Mouse (Mus musculus): Measurements from ENCODE around the gene Pitpnm1. TPM values are rescaled to one million over a fixed set of nuclear protein-coding genes. Genes with fewer than 3 reads are reported as not detected.
"Not testable (repeated sequence)": the region's sequence is repeated elsewhere in the genome, so short reads cannot be mapped to it uniquely, and the experiment has no call there.

Gene Pitpnm1
- polyA plus RNA-seq, 1 experiment from 2014 or later, result 18.9 TPM

GRCm38 (mm10) chr19:4066877-4067276 is 32.9 kb upstream of the Pitpnm1 start:
- no peaks in the 10 kb centered on the region for H3K27me3 ChIP-seq (replicated peaks; ENCODE audit: insufficient read depth, low read length)
- TF ChIP-seq EP300 (IDR thresholded peaks at IDR 0.05), result no peak
- TF ChIP-seq CTCF (IDR thresholded peaks at IDR 0.05), result no peak
- no peak overlapping the region for H3K4me2 ChIP-seq (replicated peaks; ENCODE audit: low read depth, low read length)
- H3K27ac ChIP-seq (ENCODE audit: low read length), result no peak overlapping the region
- ATAC-seq (no peak), DNase-seq (ENCODE audit: low spot score) (no peak)
- H3K4me3 ChIP-seq (ENCODE audit: low read depth, low read length), result no peak overlapping the region
- H3K4me1 ChIP-seq (ENCODE audit: insufficient read depth, low read depth, low read length), result no peaks in the 10 kb centered on the region
- H3K9ac ChIP-seq (replicated peaks; ENCODE audit: low read depth), result no peak overlapping the region
- H3K9me3 ChIP-seq (ENCODE audit: low read length), result no peaks in the 10 kb centered on the region
- H3K36me3 ChIP-seq (ENCODE audit: insufficient read depth, low read length), result no peaks in the 10 kb centered on the region

GRCm38 (mm10) chr19:4068242-4068641 is 31.6 kb upstream of the Pitpnm1 start:
- not testable (repeated sequence) for H3K4me1 ChIP-seq (ENCODE audit: insufficient read depth, low read depth, low read length)

DNA sequence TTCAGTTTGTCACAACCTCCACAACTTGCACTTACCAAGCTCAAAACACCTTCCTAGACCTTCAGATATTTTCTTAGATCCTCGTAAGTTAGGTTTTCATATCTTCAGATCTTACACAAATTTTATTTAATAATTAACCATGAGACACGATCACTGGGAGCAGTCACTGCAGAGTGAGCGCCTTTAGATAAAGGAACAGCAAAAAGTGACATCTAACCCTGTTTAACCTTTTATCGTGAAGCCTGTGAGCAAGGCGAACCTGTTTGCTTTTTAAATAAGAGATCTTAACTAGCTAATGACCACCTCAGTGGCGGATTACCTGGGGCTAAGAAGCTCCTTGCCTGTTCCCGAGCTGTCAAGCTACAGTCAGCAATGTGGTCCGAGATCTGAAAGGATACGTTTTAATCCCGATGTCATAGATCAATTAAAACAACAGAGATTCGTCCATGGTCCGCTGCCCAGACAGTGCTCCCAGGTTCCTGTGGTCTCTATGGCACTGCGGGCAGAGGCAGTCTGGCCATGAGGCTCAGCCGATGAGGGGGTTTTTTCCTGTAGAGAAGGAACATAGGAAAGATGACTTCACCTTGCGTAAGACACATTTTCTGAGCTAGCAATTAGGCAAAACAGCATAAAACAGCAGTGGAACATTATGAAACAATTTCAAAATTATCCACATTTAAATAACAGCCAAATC is 30.9 kb upstream of the Pitpnm1 start:
- DNase-seq (ENCODE audit: low spot score) (no peak), ATAC-seq (no peak)
- Histone ChIP-seq H3K9ac (replicated peaks; ENCODE audit: low read depth) (no peak overlapping the region), H3K9me3 (ENCODE audit: low read length) (no peaks in the 10 kb centered on the region), H3K4me3 (ENCODE audit: low read depth, low read length) (no peak overlapping the region), H3K4me1 (ENCODE audit: insufficient read depth, low read depth, low read length) (no peaks in the 10 kb centered on the region), H3K36me3 (ENCODE audit: insufficient read depth, low read length) (no peaks in the 10 kb centered on the region), H3K27ac (ENCODE audit: low read length) (no peak overlapping the region), H3K27me3 (replicated peaks; ENCODE audit: insufficient read depth, low read length) (no peaks in the 10 kb centered on the region), H3K4me2 (replicated peaks; ENCODE audit: low read depth, low read length) (no peak overlapping the region)
- WGBS, result 53% methylated on average over 15 of the region's 15 CpGs
- TF ChIP-seq CTCF (IDR thresholded peaks at IDR 0.05) (no peak), EP300 (IDR thresholded peaks at IDR 0.05) (no peak)

More at GRCm38 (mm10) chr19:4068242-4068641, 31.6 kb upstream of the Pitpnm1 start:
- WGBS, result 84% methylated on average over 2 of the region's 2 CpGs
- H3K9ac ChIP-seq (replicated peaks; ENCODE audit: low read depth); H3K27ac ChIP-seq (ENCODE audit: low read length); H3K9me3 ChIP-seq (ENCODE audit: low read length); ATAC-seq; DNase-seq (ENCODE audit: low spot score); H3K4me2 ChIP-seq (replicated peaks; ENCODE audit: low read depth, low read length); H3K36me3 ChIP-seq (ENCODE audit: insufficient read depth, low read length); H3K27me3 ChIP-seq (replicated peaks; ENCODE audit: insufficient read depth, low read length); H3K4me3 ChIP-seq (ENCODE audit: low read depth, low read length): not testable (repeated sequence)

GRCm38 (mm10) chr19:4070311-4070710 is 29.5 kb upstream of the Pitpnm1 start:
- no peaks in the 10 kb centered on the region for H3K36me3 ChIP-seq (ENCODE audit: insufficient read depth, low read length)
- WGBS, result 66% methylated on average over 15 of the region's 15 CpGs
- no peak overlapping the region for H3K9ac ChIP-seq (replicated peaks; ENCODE audit: low read depth)
- H3K27me3 ChIP-seq (replicated peaks; ENCODE audit: insufficient read depth, low read length), result no peaks in the 10 kb centered on the region
- no peak for TF ChIP-seq EP300 (IDR thresholded peaks at IDR 0.05)
- no peak for TF ChIP-seq CTCF (IDR thresholded peaks at IDR 0.05)
- no peaks in the 10 kb centered on the region for H3K9me3 ChIP-seq (ENCODE audit: low read length)
- H3K4me1 ChIP-seq (ENCODE audit: insufficient read depth, low read depth, low read length), result no peaks in the 10 kb centered on the region
- DNase-seq (ENCODE audit: low spot score), result no peak
- no peak overlapping the region for H3K4me2 ChIP-seq (replicated peaks; ENCODE audit: low read depth, low read length)
- no peak overlapping the region for H3K27ac ChIP-seq (ENCODE audit: low read length)
- no peak for ATAC-seq
- H3K4me3 ChIP-seq (ENCODE audit: low read depth, low read length), result no peak overlapping the region

DNA sequence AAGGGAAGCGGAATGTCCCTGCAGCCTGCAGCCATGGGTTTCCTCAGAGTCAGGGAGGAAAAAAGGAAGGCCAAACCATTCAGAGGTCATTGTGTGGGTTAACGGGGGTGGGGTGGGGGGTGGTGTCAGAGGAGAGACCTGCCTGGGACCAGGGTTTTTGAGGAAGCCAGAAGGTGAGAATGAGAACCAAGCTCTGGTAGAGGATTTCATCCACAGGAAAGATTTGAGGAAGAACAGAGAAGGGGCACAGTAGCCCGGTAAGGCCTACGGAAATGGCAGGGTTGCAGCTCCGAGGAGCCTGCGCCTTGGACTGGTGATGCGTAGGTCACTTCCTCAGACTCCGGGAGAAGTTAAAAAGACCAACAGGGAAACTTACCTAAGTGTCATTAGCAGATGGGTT is 29.0 kb upstream of the Pitpnm1 start:
- Histone ChIP-seq H3K4me2 (replicated peaks; ENCODE audit: low read depth, low read length) (no peak overlapping the region), H3K9me3 (ENCODE audit: low read length) (no peaks in the 10 kb centered on the region), H3K27me3 (replicated peaks; ENCODE audit: insufficient read depth, low read length) (no peaks in the 10 kb centered on the region), H3K4me1 (ENCODE audit: insufficient read depth, low read depth, low read length) (no peaks in the 10 kb centered on the region), H3K36me3 (ENCODE audit: insufficient read depth, low read length) (no peaks in the 10 kb centered on the region), H3K9ac (replicated peaks; ENCODE audit: low read depth) (no peak overlapping the region), H3K27ac (ENCODE audit: low read length) (no peak overlapping the region), H3K4me3 (ENCODE audit: low read depth, low read length) (no peak overlapping the region)
- no peak for ATAC-seq
- no peak for DNase-seq (ENCODE audit: low spot score)
- TF ChIP-seq CTCF (IDR thresholded peaks at IDR 0.05) (no peak), EP300 (IDR thresholded peaks at IDR 0.05) (no peak)
- 65% methylated on average over 8 of the region's 8 CpGs for WGBS

GRCm38 (mm10) chr19:4071406-4071805 is 28.4 kb upstream of the Pitpnm1 start:
- Histone ChIP-seq H3K9ac (replicated peaks; ENCODE audit: low read depth) (no peak overlapping the region), H3K9me3 (ENCODE audit: low read length) (no peaks in the 10 kb centered on the region), H3K4me1 (ENCODE audit: insufficient read depth, low read depth, low read length) (no peaks in the 10 kb centered on the region), H3K27me3 (replicated peaks; ENCODE audit: insufficient read depth, low read length) (no peaks in the 10 kb centered on the region), H3K27ac (ENCODE audit: low read length) (no peak overlapping the region), H3K4me2 (replicated peaks; ENCODE audit: low read depth, low read length) (no peak overlapping the region), H3K4me3 (ENCODE audit: low read depth, low read length) (no peak overlapping the region), H3K36me3 (ENCODE audit: insufficient read depth, low read length) (no peaks in the 10 kb centered on the region)
- ATAC-seq (no peak), DNase-seq (ENCODE audit: low spot score) (no peak)
- TF ChIP-seq EP300 (IDR thresholded peaks at IDR 0.05), result no peak
- whole genome bisulfite sequencing, result 92% methylated on average over 6 of the region's 6 CpGs

All from lung, postnatal 0 days (tissue).